Mouse (Mus musculus) gastrocnemius, adult 18-20 months (tissue): ENCODE data around the gene Zfp493. TPM values are rescaled to one million over a fixed set of nuclear protein-coding genes. Genes with fewer than 3 reads are reported as not detected.
"Not testable (repeated sequence)": the region's sequence is repeated elsewhere in the genome, so short reads cannot be mapped to it uniquely, and the experiment has no call there.

Experiments used
- DNase-seq: peaks from one replicate; pipeline ENCODE4 v3.0.0; 2021; ENCODE audit warnings: low spot score
- long read RNA-seq, 2 experiments: library from polyadenylated mRNA; stranded (forward); transcript quantifications; one replicate each; pipeline ENCODE4 v2.0.0; 2021
- total RNA-seq, 2 experiments: library from RNA; stranded (reverse); gene quantifications; 2 replicates each; pipeline ENCODE4 v1.2.3; 2021

The Zfp493 gene
- 1 to 10 TPM; 3.0 to 4.2 TPM for total RNA-seq
- long read RNA-seq, experiment 1, partial matches to known transcripts: 0 of 4 reads
- long read RNA-seq, experiment 1, other reads (novel, unspliced or antisense): 2 of 4 reads
- long read RNA-seq, experiment 2, partial matches to known transcripts: 0 of 2 reads
- long read RNA-seq, experiment 2, other reads (novel, unspliced or antisense): 1 of 2 reads

GRCm38 (mm10) chr13:67779265-67780221 is at the start of gene Zfp493:
TSS of gene Zfp493 (plus strand) at chr13:67779693.
- peak; percentile 87 for DNase-seq

DNA sequence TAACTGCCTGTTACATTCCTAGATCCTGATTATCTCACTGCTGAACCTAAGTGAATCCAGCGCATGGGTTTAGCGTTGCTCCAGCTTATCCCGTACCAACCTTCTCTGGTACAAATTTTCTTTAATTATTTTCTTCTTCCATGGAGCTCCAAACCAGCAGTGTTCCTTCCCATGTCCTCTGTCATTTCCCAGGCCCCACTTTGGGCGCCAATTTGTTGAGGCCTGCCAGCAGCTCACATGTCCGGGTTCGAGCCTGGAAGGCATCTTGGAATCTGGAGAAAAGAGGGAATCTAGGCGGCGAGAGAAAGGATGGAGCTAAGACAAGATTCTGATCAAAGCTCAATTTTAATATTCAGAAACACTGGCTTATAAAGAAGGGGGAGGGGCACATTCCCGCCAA is 45.1 kb upstream of the Zfp493 start:
- not testable (repeated sequence) for DNase-seq

GRCm38 (mm10) chr13:67742941-67743340 is 36.6 kb upstream of the Zfp493 start:
- DNase-seq: no peak

DNA sequence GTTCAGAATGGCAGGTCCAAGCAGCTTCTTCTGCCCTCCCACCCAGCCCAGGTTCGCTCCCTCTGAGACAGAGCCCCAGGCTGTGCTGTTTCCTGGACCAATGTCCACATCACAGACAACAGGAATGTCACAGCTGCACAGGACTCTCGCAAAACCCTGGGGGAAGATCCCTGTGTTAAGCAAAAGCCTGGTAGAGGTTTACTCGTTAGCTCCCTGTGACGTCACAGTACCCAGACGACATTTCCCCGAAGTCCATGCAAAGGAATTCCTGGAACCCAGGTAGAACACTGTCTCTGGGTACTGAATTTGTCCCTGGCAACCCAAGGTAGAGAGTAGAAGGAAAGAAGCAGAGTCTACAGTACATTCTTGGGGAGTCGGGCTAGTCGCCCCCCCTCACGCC is 35.6 kb upstream of the Zfp493 start:
- no peak for DNase-seq

DNA sequence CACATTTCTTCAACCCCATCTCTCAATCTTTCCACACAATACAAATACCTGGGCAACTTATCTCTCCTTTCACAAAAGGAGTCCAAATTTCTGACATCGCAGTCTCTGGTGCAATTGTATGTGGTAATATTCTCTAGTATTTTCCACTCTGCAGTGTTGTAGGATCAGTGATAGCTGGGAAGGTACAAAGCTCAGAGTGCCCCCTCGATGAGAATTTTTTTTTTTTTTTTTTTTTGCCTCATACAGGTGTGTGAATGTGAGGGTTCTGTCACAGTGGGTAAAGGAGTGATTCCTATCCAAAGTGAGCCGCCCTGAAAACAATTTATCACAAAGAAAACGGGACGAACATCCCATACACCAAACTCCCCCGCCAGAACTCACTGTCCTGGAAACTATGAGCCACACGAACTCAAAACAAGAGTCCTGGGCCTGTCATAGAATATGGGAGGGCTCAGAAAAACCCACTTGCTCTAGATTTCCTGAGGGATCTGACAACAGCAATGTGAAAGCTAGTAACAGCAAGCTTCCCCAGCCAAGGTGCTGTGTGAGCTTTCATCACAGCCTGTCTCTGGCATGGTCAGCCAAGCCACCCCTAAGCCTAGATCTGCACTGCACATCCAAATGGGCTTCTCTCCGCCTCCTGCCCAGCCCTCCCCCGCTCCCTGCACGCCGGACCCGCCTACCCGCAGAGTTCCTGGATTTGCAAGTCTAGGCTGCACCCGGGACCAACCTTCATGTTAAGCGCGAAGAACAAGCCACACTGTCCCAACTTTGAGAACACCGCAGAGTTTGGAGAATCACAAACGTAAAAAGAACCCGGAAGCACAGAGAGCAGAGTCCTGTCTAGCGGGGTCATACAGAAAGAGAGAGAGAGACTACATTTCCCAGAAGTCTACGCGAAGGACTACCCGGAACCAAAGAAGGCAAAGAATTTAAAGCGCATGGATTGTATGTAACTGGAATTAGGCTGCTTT is 24.9 kb upstream of the Zfp493 start, which contains the start of gene Zfp85:
TSS of gene Zfp85 (minus strand) at position 896 of the 974 bp plus-strand sequence.
- DNase-seq: peak; percentile 46

GRCm38 (mm10) chr13:67755761-67756160 is 23.7 kb upstream of the Zfp493 start:
- DNase-seq: no peak

GRCm38 (mm10) chr13:67759966-67760365 is 19.5 kb upstream of the Zfp493 start:
- DNase-seq: no peak

- DNase-seq: no peak
Observed at GRCm38 (mm10) chr13:67763031-67763768, 16.3 kb upstream of the Zfp493 start.

DNA sequence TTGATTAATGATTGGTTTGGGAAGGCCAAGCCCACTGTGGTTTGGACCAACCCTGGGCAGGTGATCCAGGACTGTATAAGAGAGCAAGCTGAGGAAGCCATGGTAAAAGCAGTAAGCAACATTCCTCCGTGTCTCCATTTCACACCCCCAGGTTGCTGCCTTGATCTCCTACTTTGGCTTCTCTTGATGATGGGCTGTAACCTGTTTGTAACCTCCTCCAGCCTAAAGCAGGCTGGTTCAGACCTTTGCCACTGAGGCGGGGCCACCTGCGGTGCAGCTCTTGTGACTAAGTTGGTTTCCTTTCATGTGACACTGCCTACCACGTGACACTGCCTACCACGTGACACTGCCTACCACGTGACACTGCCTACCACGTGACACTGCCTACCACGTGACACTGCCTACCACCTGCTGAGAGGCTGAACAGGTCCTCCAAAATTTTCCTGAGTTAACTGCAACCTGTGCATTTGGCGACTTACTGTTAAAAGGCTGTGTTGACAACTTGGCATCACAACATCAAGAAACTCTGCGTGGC is 12.5 kb downstream of the Zfp493 start:
- no peak for DNase-seq

- no peak for DNase-seq
Observed at GRCm38 (mm10) chr13:67798618-67799017, 19.1 kb downstream of the Zfp493 start.

- DNase-seq: not testable (repeated sequence)
Observed at GRCm38 (mm10) chr13:67799151-67799550, 19.7 kb downstream of the Zfp493 start.

DNA sequence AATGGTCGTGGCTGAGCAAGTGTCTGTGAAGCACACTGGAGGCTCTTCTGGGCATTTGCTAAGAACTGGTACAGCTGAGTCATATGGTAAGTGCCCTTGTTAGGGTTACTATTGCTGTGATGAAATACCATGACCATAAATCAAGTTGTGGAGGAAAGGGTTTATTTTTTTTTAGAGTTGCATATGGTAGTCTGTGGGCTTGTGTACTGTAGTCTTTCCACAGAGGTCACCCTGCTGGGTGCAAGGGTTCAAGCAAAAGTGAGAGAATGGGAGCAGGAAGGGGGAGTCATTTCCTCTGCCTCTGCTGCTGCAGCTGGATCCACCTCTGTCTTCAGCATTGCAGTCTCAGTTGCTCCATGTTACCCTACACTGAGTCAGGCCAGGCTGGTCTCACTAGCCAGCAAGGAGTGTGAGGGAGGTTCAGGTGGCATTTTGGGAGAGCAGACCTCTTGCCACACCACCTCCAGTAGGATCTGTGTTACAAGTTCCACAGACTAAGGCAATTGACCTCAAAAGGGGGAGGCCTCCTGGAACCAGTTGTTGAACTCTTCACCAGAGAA is 32.2 kb downstream of the Zfp493 start:
- DNase-seq: no peak

- DNase-seq: peak; percentile 1
Observed at GRCm38 (mm10) chr13:67812961-67813709, 33.6 kb downstream of the Zfp493 start.

- DNase-seq: peak; percentile 82
Observed at GRCm38 (mm10) chr13:67813710-67814660, 34.5 kb downstream of the Zfp493 start, which contains the start of gene Zfp273. TSS of gene Zfp273 (plus strand) at chr13:67813740.

- DNase-seq: no peak
Observed at GRCm38 (mm10) chr13:67818636-67819035, 39.1 kb downstream of the Zfp493 start.

DNA sequence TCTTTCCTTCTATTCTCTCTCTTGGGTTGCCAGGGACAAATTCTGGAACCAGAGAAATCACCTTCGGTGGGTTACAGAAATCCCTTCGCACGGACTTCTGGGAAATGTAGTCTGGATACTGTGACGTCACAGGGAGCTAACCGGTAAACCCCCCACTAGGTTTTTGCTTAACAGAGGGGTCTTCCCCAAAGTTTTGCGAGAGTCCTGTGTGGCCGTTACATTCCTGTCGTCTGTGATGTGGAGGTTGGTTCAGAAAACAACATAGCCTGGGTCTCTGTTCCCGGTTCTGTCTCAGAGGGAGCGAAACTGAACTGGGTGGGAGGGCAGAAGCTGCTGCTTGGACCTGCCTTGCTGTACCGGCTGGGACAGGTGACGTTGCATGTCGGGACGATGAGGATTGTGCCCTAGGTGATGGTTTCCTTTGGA is 51.4 kb downstream of the Zfp493 start, which contains the start of gene Gm10037:
TSS of gene Gm10037 (plus strand) at position 196 of the 426 bp plus-strand sequence.
- peak; percentile 50 for DNase-seq

DNA sequence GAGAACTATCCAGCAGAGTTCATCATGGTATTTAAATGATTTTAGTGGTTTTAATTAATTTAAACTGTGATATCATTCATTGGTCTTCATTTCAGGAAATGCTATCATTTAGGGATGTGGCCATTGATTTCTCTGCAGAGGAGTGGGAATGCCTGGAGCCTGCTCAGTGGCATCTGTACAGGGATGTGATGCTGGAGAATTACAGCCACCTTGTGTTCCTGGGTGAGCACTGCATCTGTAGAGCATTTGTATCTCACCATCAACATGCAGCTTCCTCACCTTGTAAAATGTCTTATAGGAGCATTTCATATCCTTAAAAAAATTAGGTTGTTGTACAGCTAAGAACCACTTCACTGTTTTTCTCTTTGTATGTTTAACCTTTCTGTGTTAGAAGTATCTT is 53.6 kb downstream of the Zfp493 start:
- not testable (repeated sequence) for DNase-seq
